Mouse (Mus musculus): Measurements from ENCODE around the gene Hspbap1.

DNA sequence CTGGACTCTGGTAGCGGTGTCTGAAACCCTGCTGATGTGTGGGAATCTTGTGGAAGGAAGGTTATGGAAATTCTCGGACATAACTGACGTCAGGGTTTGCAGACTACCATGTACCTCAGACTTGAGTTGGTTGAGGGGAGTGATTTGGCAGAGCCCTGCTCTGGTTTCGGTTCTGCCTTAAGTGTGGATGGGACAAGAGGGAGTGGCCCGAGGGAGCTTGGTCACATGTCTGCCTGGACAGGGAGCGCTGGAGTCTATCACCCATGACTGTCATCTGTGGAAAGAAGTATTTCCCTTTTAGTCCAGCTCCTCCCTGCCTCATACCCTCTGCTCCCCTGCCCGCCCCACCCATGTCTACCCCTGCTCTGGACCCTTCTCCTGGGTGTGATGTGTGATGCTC lies 32.0 kb downstream of the Hspbap1 start:
- no peak for TF ChIP-seq POLR2A (IDR thresholded peaks at IDR 0.05; ENCODE audit: insufficient read depth, low read depth, low read length)
- TF ChIP-seq CTCF (IDR thresholded peaks at IDR 0.05; ENCODE audit: insufficient read depth, low read depth, low read length), result no peak

All from olfactory bulb, adult 2 months (tissue).